Mouse (Mus musculus) mammary gland, adult 2 months (tissue): Measurements from ENCODE around the gene Dlk2. TPM values are rescaled to one million over a fixed set of nuclear protein-coding genes. Genes with fewer than 3 reads are reported as not detected.

Experiments used
- polyA plus RNA-seq: library from polyadenylated mRNA; depleted of rRNA; stranded (reverse); fragments of >200 nt; gene quantifications from 2 replicates; pipeline ENCODE4 v1.2.3, GENCODE M21; 2012; ENCODE audit warnings: low replicate concordance; rRNA removed

Dlk2 gene
- 1.8 and 2.0 TPM in 2 replicates for polyA plus RNA-seq

GRCm38 (mm10) chr17:46297364-46298219 lies at the start of gene Dlk2:
TSS of gene Dlk2 (plus strand) at chr17:46297421.

GRCm38 (mm10) chr17:46247512-46248188 lies 49.6 kb upstream of the Dlk2 start, which contains the start of the genes Polr1c and Yipf3:
TSS of gene Polr1c (minus strand) at chr17:46248054.
TSS of gene Yipf3 (plus strand) at chr17:46248080.

DNA sequence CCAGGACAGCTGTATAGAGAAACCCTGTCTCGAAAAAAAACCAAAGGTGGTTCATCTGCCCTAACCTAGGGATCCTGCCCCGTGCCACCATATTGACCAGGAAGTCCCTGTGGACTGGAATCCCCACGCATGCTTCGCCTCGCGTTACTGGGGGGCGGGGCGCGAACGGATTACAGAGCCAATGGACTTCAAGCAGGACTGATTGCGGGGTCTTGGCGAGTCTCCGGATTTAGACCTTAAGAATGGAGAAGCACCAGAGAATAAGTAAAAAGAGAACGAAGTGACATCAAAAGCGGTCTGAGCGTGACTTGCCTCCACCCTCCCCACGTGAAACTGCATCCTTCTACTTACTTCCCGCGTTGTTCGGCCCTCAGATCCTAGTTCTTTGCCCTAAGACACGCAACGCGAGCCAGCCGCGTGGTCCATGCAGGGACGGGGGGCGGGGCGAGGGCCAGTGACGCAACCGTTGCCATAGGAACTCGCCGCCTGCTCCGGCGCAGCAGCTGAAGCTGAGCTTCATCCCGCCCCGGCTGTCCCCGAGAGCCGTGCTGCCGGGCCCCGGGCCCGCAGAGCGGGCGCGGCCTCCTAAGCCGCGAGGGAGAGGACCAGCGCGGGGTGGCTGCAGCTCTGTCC lies 43.7 kb upstream of the Dlk2 start, which contains the start of gene Lrrc73:
Gene Lrrc73, plus strand, starts transcription at position 80 of the 633 bp plus-strand sequence.

DNA sequence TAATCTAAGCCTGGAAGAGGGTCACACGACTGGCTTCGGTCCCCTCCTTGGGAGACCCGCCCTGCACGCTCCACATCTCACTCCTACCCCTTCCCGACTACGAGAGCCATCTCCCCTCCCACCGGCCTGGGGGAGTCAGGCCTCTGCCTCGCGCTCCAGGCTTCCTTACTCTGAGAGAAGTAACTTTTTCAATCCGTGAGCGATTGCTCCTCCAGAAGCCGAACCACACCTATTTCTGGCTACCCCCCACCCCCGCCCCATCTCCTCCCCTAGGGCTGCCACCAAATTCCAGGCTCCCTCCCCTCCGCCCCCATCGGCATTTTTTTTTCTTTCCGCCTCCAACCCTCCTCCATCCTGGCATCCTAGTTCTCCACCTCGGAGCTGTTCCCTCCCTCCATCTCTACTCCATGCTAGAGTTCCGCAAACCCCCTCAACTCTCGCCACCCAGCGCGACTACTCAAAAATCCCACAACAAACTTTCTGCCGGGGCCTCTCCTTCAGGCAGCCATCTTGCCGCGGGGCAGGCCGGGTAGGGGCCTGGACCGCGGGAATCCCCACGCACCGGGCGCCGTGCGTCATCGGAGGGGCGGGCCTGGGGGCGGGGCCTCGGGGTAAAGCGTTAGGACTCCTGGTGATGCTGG lies 14.6 kb upstream of the Dlk2 start, which contains the start of gene Tjap1:
Gene Tjap1, minus strand, starts transcription at position 544 of the 641 bp plus-strand sequence.

GRCm38 (mm10) chr17:46327906-46328534 lies 30.8 kb downstream of the Dlk2 start, which contains the start of gene Abcc10:
TSS of gene Abcc10 (minus strand) at chr17:46328352.

Other genes starting within 250 kb of the Dlk2 start
- gene Mrps18a, start 186.4 kb upstream of the Dlk2 start, polyA plus RNA-seq, result 36.4 and 54.9 TPM in 2 replicates
- gene Rsph9, start 153.2 kb upstream of the Dlk2 start, polyA plus RNA-seq, result 5.0 and 6.8 TPM in 2 replicates
- 15.7 and 17.7 TPM in 2 replicates for gene Mad2l1bp, start 143.9 kb upstream of the Dlk2 start, polyA plus RNA-seq
- gene Gtpbp2, start 136.4 kb upstream of the Dlk2 start, polyA plus RNA-seq, result 130 and 159 TPM in 2 replicates
- gene Polh, start 94.8 kb upstream of the Dlk2 start, polyA plus RNA-seq, result 5.6 and 7.7 TPM in 2 replicates
- 17.5 and 23.7 TPM in 2 replicates for gene Xpo5, start 94.6 kb upstream of the Dlk2 start, polyA plus RNA-seq
- gene Polr1c, start 49.4 kb upstream of the Dlk2 start, polyA plus RNA-seq, result 30.8 and 44.5 TPM in 2 replicates
- 286 and 320 TPM in 2 replicates for gene Yipf3, start 49.3 kb upstream of the Dlk2 start, polyA plus RNA-seq
- gene Lrrc73, start 43.9 kb upstream of the Dlk2 start, polyA plus RNA-seq, result 1.2 and 2.9 TPM in 2 replicates
- 38.5 and 59.6 TPM in 2 replicates for gene Tjap1, start 14.4 kb upstream of the Dlk2 start, polyA plus RNA-seq
- 22.9 and 27.6 TPM in 2 replicates for gene Abcc10, start 30.9 kb downstream of the Dlk2 start, polyA plus RNA-seq
- 26.3 and 34.3 TPM in 2 replicates for gene Zfp318, start 86.3 kb downstream of the Dlk2 start, polyA plus RNA-seq
- 5.5 and 15.0 TPM in 2 replicates for gene Crip3, start 131.5 kb downstream of the Dlk2 start, polyA plus RNA-seq
- gene Slc22a7, start 141.0 kb downstream of the Dlk2 start, polyA plus RNA-seq, result 0.41 TPM in 1 of 2 replicates, not detected in the other
- 0.33 and 0.61 TPM in 2 replicates for gene Ttbk1, start 190.3 kb downstream of the Dlk2 start, polyA plus RNA-seq
- 1.5 and 2.5 TPM in 2 replicates for gene Dnph1, start 199.3 kb downstream of the Dlk2 start, polyA plus RNA-seq
- 28.6 and 40.6 TPM in 2 replicates for gene Cul9, start 249.0 kb downstream of the Dlk2 start, polyA plus RNA-seq